Mouse (Mus musculus) neural tube, embryonic 15.5 days (tissue): Measurements from ENCODE around the gene Unc5c. TPM values are rescaled to one million over a fixed set of nuclear protein-coding genes. Genes with fewer than 3 reads are reported as not detected.
A peak's percentile ranks its signal among the peaks of the same experiment; 100 is the strongest.

Experiments
- ATAC-seq: fragments of 200-750 bp; cut with Nextera tagmentation; 2 replicates; pipeline ENCODE4 v1.8.0; 2017; ENCODE audit warnings: mild to moderate bottlenecking, moderate TSS enrichment, moderate library complexity; ENCODE audit not compliant: low FRiP score
- H3K27ac ChIP-seq: fragments of 300-500 bp; sonication (generic); replicated peaks from 2 replicates; pipeline ENCODE4 v1.5.1; 2015; ENCODE audit warnings: mild to moderate bottlenecking, inconsistent platforms
- H3K27me3 ChIP-seq: fragments of 300-500 bp; sonication (generic); replicated peaks from 2 replicates; pipeline ENCODE4 v1.6.1; 2015; ENCODE audit warnings: inconsistent platforms
- H3K36me3 ChIP-seq: fragments of 300-500 bp; sonication (generic); 2 replicates; pipeline ENCODE4 v1.6.1; 2015; ENCODE audit warnings: inconsistent platforms
- H3K4me1 ChIP-seq: fragments of 300-500 bp; sonication (generic); 2 replicates; pipeline ENCODE4 v1.6.1; 2015; ENCODE audit warnings: inconsistent platforms
- H3K4me2 ChIP-seq: fragments of 300-500 bp; sonication (generic); 2 replicates; pipeline ENCODE4 v1.6.1; 2015; ENCODE audit warnings: inconsistent platforms, mild to moderate bottlenecking, moderate library complexity
- H3K4me3 ChIP-seq: fragments of 300-500 bp; sonication (generic); replicated peaks from 2 replicates; pipeline ENCODE4 v1.5.1; 2015; ENCODE audit warnings: mild to moderate bottlenecking, inconsistent platforms
- H3K9ac ChIP-seq: fragments of 300-500 bp; sonication (generic); replicated peaks from 2 replicates; pipeline ENCODE4 v1.6.1; 2015; ENCODE audit warnings: mild to moderate bottlenecking, inconsistent platforms
- H3K9me3 ChIP-seq: fragments of 300-500 bp; sonication (generic); replicated peaks from 2 replicates; pipeline ENCODE4 v1.6.1; 2016; ENCODE audit warnings: inconsistent platforms
- WGBS: fragments of 180-500 bp; shearing (Covaris S2); methylation state at CpG from one replicate; pipeline ENCODE4 v1.1.7; 2015; ENCODE audit warnings: mixed read lengths; 5-methylcytosine and 5-hydroxymethylcytosine counted together
- polyA plus RNA-seq: library from polyadenylated mRNA; unstranded; fragments of >200 nt; fragmentation: Nextera tagmentation; extraction: Ambion mirVana; gene quantifications from 2 replicates; pipeline ENCODE4 v1.2.1, GENCODE M21; 2015

Gene Unc5c
- polyA plus RNA-seq, 1 experiment from 2014 or later, result 16.7 TPM

- no peak overlapping the region for H3K4me3 ChIP-seq
- H3K27ac ChIP-seq, result no peak overlapping the region
- no peaks in the 10 kb centered on the region; the same call in 1 of the 2 replicates for H3K27me3 ChIP-seq
- no peak overlapping the region for H3K4me2 ChIP-seq
- 0 out of 2 replicates have a peak, but pooled peaks cover 3% of the 10 kb centered on the region for H3K4me1 ChIP-seq
- no peak for ATAC-seq
- H3K9ac ChIP-seq, result no peak overlapping the region
- H3K36me3 ChIP-seq, result no peaks in the 10 kb centered on the region
- no peaks in the 10 kb centered on the region for H3K9me3 ChIP-seq
Measured at GRCm38 (mm10) chr3:141581190-141581891, 116.3 kb downstream of the Unc5c start.

GRCm38 (mm10) chr3:141581892-141582214 is 116.8 kb downstream of the Unc5c start:
- H3K36me3 ChIP-seq, result no peaks in the 10 kb centered on the region
- H3K27ac ChIP-seq, result no peak overlapping the region
- H3K27me3 ChIP-seq, result no peaks in the 10 kb centered on the region; the same call in 1 of the 2 replicates
- no peak overlapping the region for H3K9ac ChIP-seq
- H3K9me3 ChIP-seq, result no peaks in the 10 kb centered on the region
- H3K4me1 ChIP-seq, result 0 out of 2 replicates have a peak, but pooled peaks cover 3% of the 10 kb centered on the region
- no peak overlapping the region for H3K4me2 ChIP-seq
- no peak overlapping the region for H3K4me3 ChIP-seq
- no peak for ATAC-seq

- no peak overlapping the region for H3K4me2 ChIP-seq
- H3K4me1 ChIP-seq, result 0 out of 2 replicates have a peak, but pooled peaks cover 3% of the 10 kb centered on the region
- ATAC-seq, result no peak
- WGBS, result 88% methylated on average over 1 of the region's 1 CpGs
- H3K27me3 ChIP-seq, result no peaks in the 10 kb centered on the region; the same call in 1 of the 2 replicates
- H3K27ac ChIP-seq, result no peak overlapping the region
- no peaks in the 10 kb centered on the region for H3K9me3 ChIP-seq
- no peak overlapping the region for H3K9ac ChIP-seq
- no peaks in the 10 kb centered on the region for H3K36me3 ChIP-seq
- no peak overlapping the region for H3K4me3 ChIP-seq
Measured at GRCm38 (mm10) chr3:141583180-141583579, 118.2 kb downstream of the Unc5c start.

GRCm38 (mm10) chr3:141589392-141590012 is 124.5 kb downstream of the Unc5c start:
- Histone ChIP-seq H3K4me1 (no peaks in the 10 kb centered on the region), H3K27ac (no peak overlapping the region), H3K9ac (no peak overlapping the region), H3K27me3 (no peaks in the 10 kb centered on the region; the same call in 1 of the 2 replicates), H3K36me3 (no peaks in the 10 kb centered on the region), H3K4me2 (no peak overlapping the region), H3K9me3 (no peaks in the 10 kb centered on the region), H3K4me3 (no peak overlapping the region)
- 57% methylated on average over 4 of the region's 4 CpGs for WGBS
- ATAC-seq, result no peak

GRCm38 (mm10) chr3:141593249-141593648 is 128.2 kb downstream of the Unc5c start:
- 66% methylated on average over 5 of the region's 5 CpGs for WGBS
- ATAC-seq, result no peak

GRCm38 (mm10) chr3:141594120-141594519 is 129.1 kb downstream of the Unc5c start:
- ATAC-seq, result no peak
- Histone ChIP-seq H3K9ac (no peak overlapping the region), H3K4me3 (no peak overlapping the region), H3K4me2 (no peak overlapping the region), H3K27ac (no peak overlapping the region), H3K27me3 (no peaks in the 10 kb centered on the region), H3K9me3 (no peaks in the 10 kb centered on the region), H3K36me3 (no peaks in the 10 kb centered on the region), H3K4me1 (no peaks in the 10 kb centered on the region)
- WGBS, result 91% methylated on average over 5 of the region's 5 CpGs

More at GRCm38 (mm10) chr3:141593249-141593648, 128.2 kb downstream of the Unc5c start:
- Histone ChIP-seq H3K4me2 (no peak overlapping the region), H3K4me1 (no peaks in the 10 kb centered on the region), H3K27ac (no peak overlapping the region), H3K9ac (no peak overlapping the region), H3K9me3 (no peaks in the 10 kb centered on the region), H3K4me3 (no peak overlapping the region), H3K36me3 (no peaks in the 10 kb centered on the region), H3K27me3 (no peaks in the 10 kb centered on the region)

- Histone ChIP-seq H3K4me1 (no peaks in the 10 kb centered on the region), H3K4me3 (no peak overlapping the region), H3K9ac (no peak overlapping the region), H3K36me3 (no peaks in the 10 kb centered on the region), H3K27me3 (no peaks in the 10 kb centered on the region), H3K4me2 (no peak overlapping the region), H3K9me3 (no peaks in the 10 kb centered on the region), H3K27ac (no peak overlapping the region)
- WGBS, result 17% methylated on average over 3 of the region's 3 CpGs
- no peak for ATAC-seq
Measured at GRCm38 (mm10) chr3:141595073-141595472, 130.1 kb downstream of the Unc5c start.

- H3K4me1 ChIP-seq, result peaks cover 3% of the 10 kb centered on the region; the same call in 1 of the 2 replicates
- no peak for ATAC-seq
- H3K9ac ChIP-seq, result no peak overlapping the region
- no peaks in the 10 kb centered on the region for H3K27me3 ChIP-seq
- no peaks in the 10 kb centered on the region for H3K9me3 ChIP-seq
- H3K36me3 ChIP-seq, result no peaks in the 10 kb centered on the region
- H3K4me3 ChIP-seq, result no peak overlapping the region
- no peak overlapping the region for H3K4me2 ChIP-seq
- H3K27ac ChIP-seq, result no peak overlapping the region
- 66% methylated on average over 3 of the region's 3 CpGs for WGBS
Measured at GRCm38 (mm10) chr3:141596461-141596860, 131.4 kb downstream of the Unc5c start.

GRCm38 (mm10) chr3:141596881-141597280 is 131.9 kb downstream of the Unc5c start:
- H3K27ac ChIP-seq, result no peak overlapping the region
- no peak overlapping the region for H3K4me3 ChIP-seq
- no peak overlapping the region for H3K9ac ChIP-seq
- no peaks in the 10 kb centered on the region for H3K36me3 ChIP-seq
- H3K4me1 ChIP-seq, result peaks cover 3% of the 10 kb centered on the region; the same call in 1 of the 2 replicates
- no peaks in the 10 kb centered on the region for H3K27me3 ChIP-seq
- no peak overlapping the region for H3K4me2 ChIP-seq
- H3K9me3 ChIP-seq, result no peaks in the 10 kb centered on the region
- no peak for ATAC-seq
- WGBS, result 83% methylated on average over 1 of the region's 1 CpGs

GRCm38 (mm10) chr3:141597974-141598373 is 133.0 kb downstream of the Unc5c start:
- H3K9me3 ChIP-seq, result no peaks in the 10 kb centered on the region

GRCm38 (mm10) chr3:141598936-141599335 is 133.9 kb downstream of the Unc5c start:
- H3K9me3 ChIP-seq, result no peaks in the 10 kb centered on the region
- H3K36me3 ChIP-seq, result no peaks in the 10 kb centered on the region
- WGBS, result 84% methylated on average over 2 of the region's 2 CpGs
- no peak overlapping the region for H3K4me3 ChIP-seq
- no peak overlapping the region for H3K9ac ChIP-seq
- peaks cover 3% of the 10 kb centered on the region; the same call in 1 of the 2 replicates for H3K4me1 ChIP-seq
- no peak overlapping the region for H3K27ac ChIP-seq
- H3K4me2 ChIP-seq, result no peak overlapping the region
- ATAC-seq, result no peak
- no peaks in the 10 kb centered on the region for H3K27me3 ChIP-seq

More at GRCm38 (mm10) chr3:141597974-141598373, 133.0 kb downstream of the Unc5c start:
- no peak overlapping the region for H3K27ac ChIP-seq
- no peak overlapping the region for H3K4me3 ChIP-seq
- H3K27me3 ChIP-seq, result no peaks in the 10 kb centered on the region
- no peaks in the 10 kb centered on the region for H3K36me3 ChIP-seq
- no peak for ATAC-seq
- H3K4me1 ChIP-seq, result peaks cover 3% of the 10 kb centered on the region; the same call in 1 of the 2 replicates
- H3K9ac ChIP-seq, result no peak overlapping the region
- no peak overlapping the region for H3K4me2 ChIP-seq
- WGBS, result 50% methylated on average over 2 of the region's 2 CpGs

GRCm38 (mm10) chr3:141601072-141601549 is 136.1 kb downstream of the Unc5c start:
- no peaks in the 10 kb centered on the region for H3K9me3 ChIP-seq
- peak; percentile 61; the same call in 1 of the 2 replicates for ATAC-seq
- H3K4me1 ChIP-seq, result peaks cover 3% of the 10 kb centered on the region; the same call in 1 of the 2 replicates
- H3K36me3 ChIP-seq, result no peaks in the 10 kb centered on the region
- H3K9ac ChIP-seq, result no peak overlapping the region
- H3K27ac ChIP-seq, result peak overlapping the region; percentile 14; the same call in 1 of the 2 replicates
- 12% methylated on average over 6 of the region's 6 CpGs for WGBS
- no peak overlapping the region for H3K4me3 ChIP-seq
- no peak overlapping the region for H3K4me2 ChIP-seq
- H3K27me3 ChIP-seq, result no peaks in the 10 kb centered on the region
